Mouse (Mus musculus): ENCODE results near the gene Gm29582.
"Not testable (repeated sequence)": the region's sequence is repeated elsewhere in the genome, so short reads cannot be mapped to it uniquely, and the experiment has no call there.

Gm29582 gene

DNA sequence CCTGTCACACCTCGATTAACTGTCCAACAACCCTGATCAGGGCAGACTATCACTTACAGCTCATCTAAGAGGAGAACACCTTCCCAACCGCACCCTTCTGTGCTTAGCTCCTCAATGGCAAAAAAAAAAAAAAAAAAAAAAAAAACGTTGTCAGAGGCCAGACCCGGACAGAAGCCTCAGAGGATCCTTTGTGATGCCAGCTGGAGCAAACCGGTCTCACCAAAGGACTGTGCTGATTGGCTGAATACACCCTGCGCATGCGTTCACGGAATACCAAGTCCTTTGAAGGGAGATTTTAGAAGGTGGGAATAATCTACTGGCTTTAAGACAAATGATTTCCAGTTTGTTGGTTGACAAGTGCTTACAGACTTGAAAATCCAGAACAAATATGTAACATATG, at the start of gene Gm29582:
Gene Gm29582, minus strand, starts transcription at position 101 of the 400 bp plus-strand sequence.
- not testable (repeated sequence) for DNase-seq (ENCODE audit: low spot score in 2 of 2)

All from thymus, postnatal 10 days (tissue).